Mouse (Mus musculus) forebrain, embryonic 12.5 days (tissue): Measurements from ENCODE around the gene Trim32. TPM values are rescaled to one million over a fixed set of nuclear protein-coding genes. Genes with fewer than 3 reads are reported as not detected.

Experiments
- ATAC-seq: fragments of 200-750 bp; cut with Nextera tagmentation; 2 replicates; pipeline ENCODE4 v1.8.0; 2017; ENCODE audit warnings: moderate TSS enrichment; ENCODE audit not compliant: low FRiP score
- H3K27ac ChIP-seq: fragments of 300-500 bp; sonication (generic); 2 replicates; pipeline ENCODE4 v1.5.1; 2016; ENCODE audit warnings: mild to moderate bottlenecking
- H3K27me3 ChIP-seq: fragments of 300-500 bp; sonication (generic); 2 replicates; pipeline ENCODE4 v1.6.1; 2016; ENCODE audit warnings: mild to moderate bottlenecking
- H3K36me3 ChIP-seq: fragments of 300-500 bp; sonication (generic); replicated peaks from 2 replicates; pipeline ENCODE4 v1.6.1; 2016; ENCODE audit warnings: mild to moderate bottlenecking
- H3K4me1 ChIP-seq: fragments of 300-500 bp; sonication (generic); 2 replicates; pipeline ENCODE4 v1.6.1; 2016
- H3K4me2 ChIP-seq: fragments of 300-500 bp; sonication (generic); 2 replicates; pipeline ENCODE4 v1.6.1; 2016; ENCODE audit warnings: mild to moderate bottlenecking, moderate library complexity
- H3K4me3 ChIP-seq: fragments of 300-500 bp; sonication (generic); replicated peaks from 2 replicates; pipeline ENCODE4 v1.5.1; 2016; ENCODE audit warnings: mild to moderate bottlenecking
- H3K9ac ChIP-seq: fragments of 300-500 bp; sonication (generic); 2 replicates; pipeline ENCODE4 v1.6.1; 2016; ENCODE audit warnings: mild to moderate bottlenecking
- H3K9me3 ChIP-seq: fragments of 300-500 bp; sonication (generic); 2 replicates; pipeline ENCODE4 v1.6.1; 2016
- WGBS: fragments of 180-500 bp; shearing (Covaris S2); methylation state at CpG from one replicate; pipeline ENCODE4 v1.1.7; 2016; 5-methylcytosine and 5-hydroxymethylcytosine counted together
- polyA plus RNA-seq: library from polyadenylated mRNA; unstranded; fragments of >200 nt; fragmentation: Nextera tagmentation; extraction: Ambion mirVana; gene quantifications from 2 replicates; pipeline ENCODE4 v1.2.1, GENCODE M21; 2016

Gene Trim32
- polyA plus RNA-seq, 1 experiment from 2014 or later: 74.1 TPM

- Histone ChIP-seq H3K9me3 (no peaks in the 10 kb centered on the region), H3K4me3 (no peak overlapping the region), H3K4me2 (no peak overlapping the region), H3K27me3 (no peaks in the 10 kb centered on the region), H3K36me3 (peaks cover 45% of the 10 kb centered on the region), H3K27ac (no peak overlapping the region), H3K4me1 (no peaks in the 10 kb centered on the region), H3K9ac (no peak overlapping the region)
- no peak for ATAC-seq
- WGBS: 81% methylated on average over 3 of the region's 3 CpGs
Measured at GRCm38 (mm10) chr4:65620125-65620524, 15.3 kb downstream of the Trim32 start.

DNA sequence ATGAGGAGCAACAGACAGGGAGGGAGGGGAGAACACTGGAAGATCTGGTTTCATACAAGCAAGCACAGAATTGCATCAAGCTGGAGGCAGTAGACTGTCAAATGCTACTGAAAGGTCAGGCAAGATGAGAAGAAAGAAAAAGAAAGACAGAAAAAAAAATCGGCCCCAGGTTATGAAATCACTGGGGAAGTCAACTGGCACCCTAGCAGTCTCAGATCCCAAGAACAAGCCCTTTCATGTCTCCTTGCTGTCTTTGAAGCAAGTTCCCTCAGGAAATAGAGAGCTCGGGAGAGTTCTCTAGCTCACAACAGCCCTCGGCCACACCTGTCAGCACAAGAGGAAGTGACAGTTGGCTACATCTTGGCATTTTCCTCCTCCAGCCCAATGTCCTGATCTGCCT is 33.4 kb downstream of the Trim32 start:
- Histone ChIP-seq H3K36me3 (no peaks in the 10 kb centered on the region), H3K9ac (no peak overlapping the region), H3K4me3 (no peak overlapping the region), H3K27me3 (0 out of 2 replicates have a peak, but pooled peaks cover 4% of the 10 kb centered on the region), H3K4me1 (no peaks in the 10 kb centered on the region), H3K4me2 (no peak overlapping the region), H3K27ac (no peak overlapping the region), H3K9me3 (no peaks in the 10 kb centered on the region)
- 82% methylated on average over 3 of the region's 3 CpGs for WGBS
- ATAC-seq: no peak

GRCm38 (mm10) chr4:65642611-65643010 is 37.8 kb downstream of the Trim32 start:
- Histone ChIP-seq H3K4me3 (no peak overlapping the region), H3K27me3 (0 out of 2 replicates have a peak, but pooled peaks cover 4% of the 10 kb centered on the region), H3K4me1 (no peaks in the 10 kb centered on the region), H3K27ac (no peak overlapping the region), H3K4me2 (no peak overlapping the region), H3K9me3 (no peaks in the 10 kb centered on the region), H3K36me3 (no peaks in the 10 kb centered on the region), H3K9ac (no peak overlapping the region)
- WGBS: 53% methylated on average over 5 of the region's 5 CpGs
- no peak for ATAC-seq

- no peak overlapping the region for H3K4me2 ChIP-seq
Measured at GRCm38 (mm10) chr4:65654723-65655122, 49.9 kb downstream of the Trim32 start.

GRCm38 (mm10) chr4:65663176-65663575 is 58.4 kb downstream of the Trim32 start:
- ATAC-seq: no peak
- WGBS: 73% methylated on average over 6 of the region's 6 CpGs
- Histone ChIP-seq H3K4me2 (no peak overlapping the region), H3K27me3 (0 out of 2 replicates have a peak, but pooled peaks cover 7% of the 10 kb centered on the region), H3K4me3 (no peak overlapping the region), H3K9ac (no peak overlapping the region), H3K9me3 (no peaks in the 10 kb centered on the region), H3K4me1 (peaks cover 17% of the 10 kb centered on the region), H3K36me3 (no peaks in the 10 kb centered on the region), H3K27ac (no peak overlapping the region)

More at GRCm38 (mm10) chr4:65654723-65655122, 49.9 kb downstream of the Trim32 start:
- no peaks in the 10 kb centered on the region for H3K9me3 ChIP-seq
- no peak overlapping the region for H3K4me3 ChIP-seq
- H3K36me3 ChIP-seq: no peaks in the 10 kb centered on the region
- H3K4me1 ChIP-seq: 0 out of 2 replicates have a peak, but pooled peaks cover 2% of the 10 kb centered on the region
- 0% methylated on average over 2 of the region's 2 CpGs for WGBS
- peaks cover 11% of the 10 kb centered on the region; the same call in 1 of the 2 replicates for H3K27me3 ChIP-seq
- no peak overlapping the region for H3K27ac ChIP-seq
- no peak overlapping the region for H3K9ac ChIP-seq
- peak; percentile 89 for ATAC-seq
